Comparison of ENCODE assay signal across 34 mouse cellular contexts in genomic region chr3:82014148-82014703, GRCm38 (mm10). TPM values are rescaled to one million over a fixed set of nuclear protein-coding genes. Genes with fewer than 3 reads are reported as not detected.
A peak's percentile ranks its signal among the peaks of the same experiment; 100 is the strongest.
DNase-seq lines count a peak whose midpoint lies in the region; ATAC-seq lines count a peak whose summit lies in the region.
"Had no signal": no experiment of that assay in that cellular context is flagged by ENCODE, and none has a peak within 500 bp of the region (broad histone marks: within the 10 kb centered on the region; RNA-seq: fewer than 3 reads in every experiment).

No protein-coding gene starts in this region.

- H3K9me3 ChIP-seq in forebrain, embryonic 15.5 days = no peaks in the 10 kb centered on the region
- no peaks in the 10 kb centered on the region for H3K9me3 ChIP-seq in forebrain, embryonic 10.5 days
- H3K9me3 ChIP-seq: embryonic facial prominence, embryonic 10.5 days; embryonic facial prominence, embryonic 15.5 days; heart, embryonic 10.5 days; heart, embryonic 15.5 days; hindbrain, embryonic 15.5 days; intestine, embryonic 15.5 days; liver, embryonic 12.5 days; midbrain, embryonic 12.5 days; neural tube, embryonic 12.5 days had no signal

- H3K27me3 ChIP-seq in forebrain, embryonic 15.5 days = no peaks in the 10 kb centered on the region
- no peaks in the 10 kb centered on the region for H3K27me3 ChIP-seq in forebrain, embryonic 10.5 days (ENCODE audit: poor library complexity, severe bottlenecking)
- H3K27me3 ChIP-seq: embryonic facial prominence, embryonic 15.5 days; heart, embryonic 15.5 days; hindbrain, embryonic 15.5 days; intestine, embryonic 15.5 days; liver, embryonic 12.5 days; midbrain, embryonic 12.5 days; neural tube, embryonic 12.5 days had no signal

- H3K9ac ChIP-seq in forebrain, embryonic 15.5 days (replicated peaks) = no peak overlapping the region
- H3K9ac ChIP-seq: embryonic facial prominence, embryonic 15.5 days; heart, embryonic 15.5 days; hindbrain, embryonic 15.5 days; intestine, embryonic 15.5 days; liver, embryonic 12.5 days; liver, postnatal 0 days; midbrain, embryonic 12.5 days; neural tube, embryonic 12.5 days had no signal

- no peak overlapping the region for H3K27ac ChIP-seq in forebrain, embryonic 15.5 days (replicated peaks)
- no peak overlapping the region for H3K27ac ChIP-seq in forebrain, embryonic 10.5 days
- H3K27ac ChIP-seq: embryonic facial prominence, embryonic 10.5 days; embryonic facial prominence, embryonic 15.5 days; heart, embryonic 10.5 days; heart, embryonic 15.5 days; hindbrain, embryonic 15.5 days; intestine, embryonic 15.5 days; liver, embryonic 12.5 days; midbrain, embryonic 12.5 days; neural tube, embryonic 12.5 days had no signal

- peaks cover 4% of the 10 kb centered on the region for H3K4me1 ChIP-seq in forebrain, embryonic 15.5 days
- H3K4me1 ChIP-seq in forebrain, embryonic 10.5 days = no peaks in the 10 kb centered on the region
- H3K4me1 ChIP-seq: embryonic facial prominence, embryonic 10.5 days; embryonic facial prominence, embryonic 15.5 days; heart, embryonic 10.5 days; heart, embryonic 15.5 days; hindbrain, embryonic 15.5 days; intestine, embryonic 15.5 days; liver, embryonic 12.5 days; midbrain, embryonic 12.5 days; neural tube, embryonic 12.5 days had no signal

- no peak for DNase-seq in forebrain, embryonic 10.5 days (ENCODE audit: extremely low spot score, low spot score)
- peak; percentile 8 for DNase-seq in kidney, adult 9 months
- no peak for DNase-seq in kidney, adult 11 months
- DNase-seq in retina, postnatal 1 day = peak; percentile 21
- no peak for DNase-seq in retina, embryonic 14.5 days (ENCODE audit: low spot score)
- no peak for DNase-seq in cerebellum, postnatal 36 days
- DNase-seq: adrenal gland, postnatal 25 days; cerebellum, adult 2 months; cerebellum, postnatal 14 days; gastrocnemius, postnatal 25 days; heart, adult 11 months; kidney, postnatal 4 days; layer of hippocampus, postnatal 36 days; left cerebral cortex, postnatal 4 days; liver, postnatal 0 days; lung, postnatal 36 days; thymus, postnatal 4 days had no signal

- H3K36me3 ChIP-seq in forebrain, embryonic 15.5 days = no peaks in the 10 kb centered on the region
- H3K36me3 ChIP-seq in forebrain, embryonic 10.5 days (replicated peaks) = no peaks in the 10 kb centered on the region
- H3K36me3 ChIP-seq: embryonic facial prominence, embryonic 10.5 days; embryonic facial prominence, embryonic 15.5 days; heart, embryonic 10.5 days; heart, embryonic 15.5 days; hindbrain, embryonic 15.5 days; intestine, embryonic 15.5 days; liver, embryonic 12.5 days; midbrain, embryonic 12.5 days; neural tube, embryonic 12.5 days had no signal

- no peak overlapping the region for H3K4me2 ChIP-seq in forebrain, embryonic 15.5 days (replicated peaks)
- H3K4me2 ChIP-seq: embryonic facial prominence, embryonic 15.5 days; heart, embryonic 15.5 days; hindbrain, embryonic 15.5 days; intestine, embryonic 15.5 days; liver, embryonic 12.5 days; midbrain, embryonic 12.5 days; neural tube, embryonic 12.5 days had no signal

- 14% methylated on average over 7 of the region's 7 CpGs for WGBS in forebrain, embryonic 15.5 days
- WGBS in forebrain, embryonic 10.5 days = 85% methylated on average over 7 of the region's 7 CpGs

- ATAC-seq in forebrain, embryonic 15.5 days (replicated peaks) = 0 out of 2 replicates have a peak, but pooled peaks have one; percentile 73
- ATAC-seq: intestine, embryonic 15.5 days; liver, embryonic 12.5 days; liver, postnatal 0 days had no signal

- no peak overlapping the region for H3K4me3 ChIP-seq in forebrain, embryonic 15.5 days
- H3K4me3 ChIP-seq in forebrain, embryonic 10.5 days = no peak overlapping the region
- H3K4me3 ChIP-seq: embryonic facial prominence, embryonic 10.5 days; embryonic facial prominence, embryonic 15.5 days; heart, embryonic 10.5 days; heart, embryonic 15.5 days; hindbrain, embryonic 15.5 days; intestine, embryonic 15.5 days; liver, embryonic 12.5 days; midbrain, embryonic 12.5 days; myocyte; neural tube, embryonic 12.5 days had no signal

RNA-seq across cellular contexts. Expression of gene Asic5, which starts 32.1 kb away (rescaled TPM):
- not detected in 2 replicates for polyA plus RNA-seq in forebrain, embryonic 15.5 days (2015; fragmentation: Nextera tagmentation; extraction: Ambion mirVana)
- not detected in 2 replicates for polyA plus RNA-seq in forebrain, embryonic 10.5 days (2016; fragmentation: Nextera tagmentation; extraction: Ambion mirVana)
- polyA plus RNA-seq: cerebellum, adult 2 months; embryonic facial prominence, embryonic 10.5 days; embryonic facial prominence, embryonic 15.5 days; frontal cortex, adult 2 months; heart, embryonic 10.5 days; heart, embryonic 15.5 days; hindbrain, embryonic 15.5 days; kidney, embryonic 14.5 days; limb, embryonic 14.5 days; liver, embryonic 12.5 days; lung, embryonic 16.5 days; midbrain, embryonic 12.5 days; myocyte; neural tube, embryonic 12.5 days; stomach, embryonic 14.5 days; testis, adult 2 months had no signal

RNA-seq across cellular contexts. Expression of gene Tdo2, which starts 38.2 kb away (rescaled TPM):
- polyA plus RNA-seq in forebrain, embryonic 15.5 days (2015; fragmentation: Nextera tagmentation; extraction: Ambion mirVana) = 1.2 and 2.0 TPM in 2 replicates
- 0.04 and 0.05 TPM in 2 replicates for polyA plus RNA-seq in forebrain, embryonic 10.5 days (2016; fragmentation: Nextera tagmentation; extraction: Ambion mirVana)
- polyA plus RNA-seq: midbrain, embryonic 12.5 days; myocyte had no signal

Comparison
In these comparisons a context has a peak if more than half of its experiments do, and no peak if none do; other contexts are left out.
1. DNase-seq: peak in kidney, adult 9 months (single experiment) and retina, postnatal 1 day (single experiment); none in forebrain, embryonic 10.5 days (single experiment), kidney, adult 11 months (single experiment), retina, embryonic 14.5 days (single experiment) and cerebellum, postnatal 36 days (0 of 2).